Mouse (Mus musculus) ovary, postnatal 14 days (tissue): ENCODE data around the gene Slc22a6.
A peak's percentile ranks its signal among the peaks of the same experiment; 100 is the strongest.

ENCODE experiments used
- DNase-seq: peaks from one replicate; pipeline ENCODE4 v3.0.0; 2022; ENCODE audit warnings: low spot score

The Slc22a6 gene

GRCm38 (mm10) chr19:8611358-8612123, 6.3 kb upstream of the Slc22a6 start:
- no peak for DNase-seq

- no peak for DNase-seq
These were observed 4.7 kb upstream of the Slc22a6 start for GRCm38 (mm10) chr19:8613111-8613510.

GRCm38 (mm10) chr19:8614343-8614742, 3.5 kb upstream of the Slc22a6 start:
- DNase-seq: no peak

- no peak for DNase-seq
These were observed 1.5 kb upstream of the Slc22a6 start for GRCm38 (mm10) chr19:8616314-8616713.

GRCm38 (mm10) chr19:8621098-8621497, 3.3 kb downstream of the Slc22a6 start:
- no peak for DNase-seq

- DNase-seq: no peak
These were observed 12.4 kb downstream of the Slc22a6 start for GRCm38 (mm10) chr19:8630249-8630648.

GRCm38 (mm10) chr19:8630826-8631225, 13.0 kb downstream of the Slc22a6 start:
- no peak for DNase-seq

- DNase-seq: no peak
These were observed 14.2 kb downstream of the Slc22a6 start for GRCm38 (mm10) chr19:8632029-8632428.

GRCm38 (mm10) chr19:8642086-8642485, 24.2 kb downstream of the Slc22a6 start:
- no peak for DNase-seq

- DNase-seq: no peak
These were observed 28.6 kb downstream of the Slc22a6 start for GRCm38 (mm10) chr19:8646393-8646792.

- no peak for DNase-seq
These were observed 38.0 kb downstream of the Slc22a6 start for GRCm38 (mm10) chr19:8655833-8656232.

GRCm38 (mm10) chr19:8656341-8656740, 38.5 kb downstream of the Slc22a6 start:
- no peak for DNase-seq

GRCm38 (mm10) chr19:8661821-8662307, 44.0 kb downstream of the Slc22a6 start:
- no peak for DNase-seq

- peak; percentile 45 for DNase-seq
These were observed 44.5 kb downstream of the Slc22a6 start for GRCm38 (mm10) chr19:8662337-8662736.

GRCm38 (mm10) chr19:8663360-8663839, 45.6 kb downstream of the Slc22a6 start, which contains the start of gene Chrm1:
Chrm1 (plus strand) TSS chr19:8663789.
- no peak for DNase-seq

- DNase-seq: no peak
These were observed 46.1 kb downstream of the Slc22a6 start for GRCm38 (mm10) chr19:8663911-8664421.

- no peak for DNase-seq
These were observed 47.0 kb downstream of the Slc22a6 start for GRCm38 (mm10) chr19:8664859-8665258.

- no peak for DNase-seq
These were observed 47.9 kb downstream of the Slc22a6 start for GRCm38 (mm10) chr19:8665746-8666145.

- DNase-seq: no peak
These were observed 55.0 kb downstream of the Slc22a6 start for GRCm38 (mm10) chr19:8672859-8673258.

- no peak for DNase-seq
These were observed 55.7 kb downstream of the Slc22a6 start for GRCm38 (mm10) chr19:8673336-8674063.
